Mouse (Mus musculus) cerebellum, adult 11-12 months (tissue): ENCODE measurements around the gene Notch1.

ENCODE experiments used
- DNase-seq: peaks from one replicate; pipeline ENCODE4 v3.0.0; 2022

Gene Notch1

DNA sequence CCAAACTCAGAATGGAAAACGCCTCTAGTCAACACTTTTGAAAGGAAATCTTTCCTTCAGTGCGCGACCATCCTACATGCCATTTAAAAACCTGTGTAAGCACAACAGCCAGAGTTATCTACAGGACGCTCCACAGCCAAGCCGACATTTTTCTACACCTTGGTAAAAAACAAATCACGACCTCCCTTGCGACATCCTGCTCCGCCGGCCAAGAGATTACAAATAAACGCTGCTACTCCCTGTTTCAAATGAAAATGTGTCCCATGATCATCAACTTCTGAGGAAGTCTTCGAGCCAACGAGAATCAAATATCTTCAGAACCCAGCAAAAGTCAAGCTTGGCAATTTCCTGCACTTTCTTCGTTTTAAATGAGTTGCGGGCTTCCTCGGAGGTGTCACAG, 72.1 kb downstream of the Notch1 start:
- no peak for DNase-seq

DNA sequence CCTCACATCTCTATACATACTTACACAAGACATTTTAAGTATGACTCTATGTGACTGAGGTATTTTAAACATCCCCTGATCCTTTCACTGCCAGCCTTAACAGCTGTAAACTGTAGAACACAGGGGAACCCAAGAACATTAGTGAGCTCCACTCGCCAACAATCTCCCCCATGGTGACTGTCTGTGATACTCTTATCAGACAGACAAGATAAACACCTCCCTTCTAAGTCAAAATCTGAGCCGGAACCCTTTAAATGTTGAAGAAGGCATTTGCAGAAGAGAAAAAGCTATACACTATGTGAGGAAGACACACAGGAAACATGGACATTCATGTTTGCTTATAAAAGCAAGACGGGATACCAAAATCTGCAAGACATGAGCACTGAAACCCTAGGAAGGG, 72.6 kb downstream of the Notch1 start:
- DNase-seq: no peak

DNA sequence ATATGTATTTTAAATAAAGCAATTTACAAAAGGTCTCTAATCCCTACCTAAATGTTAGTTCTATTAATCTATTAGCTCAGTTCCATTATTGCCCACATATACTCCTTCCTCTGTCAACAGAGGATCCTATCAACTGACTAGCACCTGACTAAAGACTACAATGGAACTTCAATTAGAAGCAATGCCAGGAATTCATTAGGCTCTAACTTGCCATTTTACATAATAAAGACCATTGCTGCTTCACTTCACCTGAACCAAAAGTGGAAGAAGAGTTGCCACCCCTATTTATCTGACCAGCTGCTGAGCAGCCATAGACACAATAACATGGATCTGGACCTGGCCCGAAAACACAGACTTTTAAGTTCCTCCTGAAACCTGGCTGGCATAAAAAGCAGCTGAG, 73.6 kb downstream of the Notch1 start:
- DNase-seq: no peak

DNA sequence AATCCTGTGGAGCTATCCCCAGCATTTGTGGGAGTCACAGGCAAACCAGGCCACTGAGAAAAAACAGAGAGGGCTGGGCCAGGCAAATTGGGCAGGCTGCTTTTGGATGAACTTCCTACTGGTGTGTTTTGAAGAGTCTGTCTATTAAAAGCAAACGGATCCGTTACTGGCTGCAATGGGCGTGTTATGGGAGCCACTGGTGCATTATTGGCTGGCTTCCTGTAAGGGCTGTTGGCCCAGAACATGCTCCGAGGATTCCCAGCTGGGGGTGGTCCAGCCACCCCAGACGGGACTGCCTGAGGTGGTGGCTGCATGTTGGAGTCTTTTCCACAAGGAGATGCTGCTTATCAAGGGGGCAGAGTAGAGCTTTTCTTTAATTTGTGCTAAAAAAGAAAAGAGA, 74.8 kb downstream of the Notch1 start:
- peak; percentile 31 for DNase-seq

DNA sequence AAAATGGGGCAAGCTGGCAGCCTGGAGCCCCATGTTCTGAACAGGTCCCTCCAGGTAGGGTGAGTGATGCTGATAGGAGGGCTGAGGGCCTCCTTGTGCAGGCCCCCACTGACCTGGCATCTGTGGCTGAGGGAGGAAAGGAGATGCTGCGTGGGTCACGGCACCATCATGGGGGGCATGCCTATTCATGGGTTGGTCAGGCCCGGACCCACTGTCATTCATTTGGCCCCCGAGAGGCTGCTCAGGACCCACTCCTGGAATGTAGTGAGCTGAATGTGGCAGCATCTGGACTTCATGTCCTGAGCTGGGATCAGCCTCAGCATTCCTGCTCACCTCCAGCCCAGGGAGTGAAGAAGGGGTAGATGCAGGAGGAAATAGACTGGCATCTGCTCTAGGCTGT, 75.2 kb downstream of the Notch1 start:
- DNase-seq: peak; percentile 25

DNA sequence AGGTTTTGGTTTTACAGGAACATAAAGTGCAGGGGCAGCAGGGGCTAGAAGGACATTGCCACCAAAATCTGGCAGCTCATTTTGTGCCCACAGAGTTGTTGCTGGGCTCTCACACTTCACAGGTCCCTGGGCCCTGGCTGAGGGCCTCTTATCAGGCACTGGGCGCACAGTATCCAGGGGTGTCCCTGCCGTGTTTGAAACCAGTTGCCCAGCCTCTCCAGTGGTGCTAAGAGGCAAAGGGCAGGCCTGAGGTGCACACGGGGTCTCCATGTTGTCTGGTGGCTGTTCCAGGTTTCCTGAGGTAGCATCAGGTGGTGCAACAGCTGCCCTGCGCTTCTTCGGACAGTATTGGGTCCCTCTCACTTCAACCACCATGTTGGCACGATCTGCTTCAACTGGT, 76.8 kb downstream of the Notch1 start:
- no peak for DNase-seq

DNA sequence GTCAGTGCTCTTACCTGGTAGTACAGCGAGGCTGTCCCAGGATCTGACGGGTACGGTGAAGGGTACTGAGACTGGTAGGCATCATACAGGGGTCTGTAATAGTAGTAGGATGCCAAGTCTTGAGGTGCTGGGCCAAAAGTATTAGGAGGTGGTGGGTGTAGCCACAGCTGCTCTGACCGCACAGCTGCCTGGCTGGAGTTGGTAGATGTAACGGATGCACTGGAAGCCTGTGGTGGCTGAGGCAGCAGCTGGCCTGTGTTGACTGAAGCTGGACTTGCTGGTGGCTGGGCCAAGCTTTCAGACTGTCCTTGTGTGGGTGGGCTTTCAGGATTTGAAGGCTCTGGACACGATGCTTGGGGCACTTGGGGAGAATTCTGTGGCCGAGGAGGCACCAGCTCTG, 78.1 kb downstream of the Notch1 start:
- DNase-seq: no peak

DNA sequence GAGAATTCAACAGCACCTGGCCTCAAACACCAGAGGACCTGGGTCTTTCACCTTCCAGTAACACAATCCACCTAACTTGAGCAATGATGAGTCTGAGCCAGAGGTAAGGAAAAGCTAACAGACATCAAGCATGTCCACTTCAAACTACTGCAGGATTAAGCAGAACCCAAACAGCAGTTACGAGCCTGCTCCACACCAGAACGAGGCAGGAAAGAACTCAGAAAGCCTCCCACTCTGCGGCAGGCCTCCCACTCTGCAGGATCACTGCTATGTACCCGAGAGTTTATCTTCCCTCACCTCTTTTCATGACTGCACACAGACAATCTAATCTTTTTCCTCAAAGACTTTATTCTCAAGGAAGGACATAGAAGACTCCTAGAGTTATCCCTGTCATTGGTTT, 79.2 kb downstream of the Notch1 start:
- DNase-seq: no peak

DNA sequence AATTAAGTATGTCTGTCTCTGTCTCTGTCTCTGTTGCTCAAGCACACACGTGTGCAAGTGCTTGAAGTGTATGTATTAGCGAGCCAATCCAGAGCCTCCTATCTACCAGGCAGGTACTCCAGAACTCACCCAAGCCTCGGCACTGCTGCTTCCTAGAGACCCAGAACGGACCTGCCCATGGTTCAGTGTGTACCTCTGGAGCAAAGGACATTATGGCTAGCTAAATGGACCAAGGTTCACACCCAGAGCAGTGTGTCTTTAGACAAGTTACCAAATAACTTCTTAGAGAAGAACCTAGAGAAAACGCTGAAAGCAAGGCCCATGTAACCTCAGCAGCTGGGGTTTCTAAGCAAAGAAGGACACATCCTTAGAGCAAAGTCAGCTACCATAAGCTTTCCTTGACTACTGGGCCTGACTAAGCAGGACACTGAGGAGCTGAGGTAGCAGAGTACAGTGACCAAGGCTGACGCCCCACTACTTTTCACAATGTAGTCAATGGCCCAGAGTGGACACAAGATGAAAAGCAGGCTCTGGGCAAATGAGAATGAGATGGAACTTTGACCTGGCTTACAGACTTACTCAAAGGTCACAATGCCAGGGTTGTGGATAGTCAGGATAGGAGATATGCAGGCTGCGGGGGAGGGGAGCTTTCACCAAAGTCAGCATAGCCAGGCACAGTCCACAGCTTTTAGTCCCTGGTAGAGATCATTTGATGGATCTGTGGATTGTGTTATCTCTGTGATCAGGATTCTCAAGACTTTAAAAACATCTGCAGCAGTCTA, 81.5 kb downstream of the Notch1 start:
- no peak for DNase-seq

DNA sequence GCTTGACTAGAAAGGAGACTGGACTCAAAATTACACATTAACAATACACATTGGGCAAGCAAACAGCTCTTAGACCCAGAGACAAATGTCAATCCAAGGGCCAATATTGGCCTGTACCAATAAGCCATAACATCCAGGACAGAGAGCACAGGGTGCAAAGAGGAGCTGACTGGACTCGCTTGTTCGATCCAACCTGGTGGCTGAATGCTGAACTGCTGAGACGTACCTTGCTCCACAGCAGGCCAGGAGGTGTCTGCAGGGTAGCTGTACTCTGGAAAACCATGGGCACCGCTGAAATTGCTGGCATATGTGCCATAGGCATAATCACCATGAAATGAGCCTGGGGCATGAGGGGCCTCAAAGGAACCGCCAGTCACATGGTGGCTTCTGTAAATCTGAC, 86.6 kb downstream of the Notch1 start:
- no peak for DNase-seq

DNA sequence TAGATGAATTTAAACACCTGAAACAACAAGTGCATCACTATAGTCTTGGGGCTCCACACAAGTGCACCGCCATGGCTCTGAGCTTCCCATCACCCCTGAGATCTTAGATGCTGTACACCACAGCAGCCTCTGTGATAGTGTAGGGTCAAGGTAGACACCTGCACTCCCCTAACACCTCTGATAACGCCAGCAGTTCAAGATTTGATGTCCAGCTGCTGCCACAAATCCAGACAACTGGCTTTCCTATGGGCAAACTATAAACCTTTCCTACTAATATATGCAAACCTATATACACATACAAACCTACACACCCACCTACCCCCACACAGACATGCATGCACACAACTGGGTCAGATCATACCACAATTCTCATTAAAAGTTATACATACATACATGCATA, 91.9 kb downstream of the Notch1 start:
- no peak for DNase-seq

DNA sequence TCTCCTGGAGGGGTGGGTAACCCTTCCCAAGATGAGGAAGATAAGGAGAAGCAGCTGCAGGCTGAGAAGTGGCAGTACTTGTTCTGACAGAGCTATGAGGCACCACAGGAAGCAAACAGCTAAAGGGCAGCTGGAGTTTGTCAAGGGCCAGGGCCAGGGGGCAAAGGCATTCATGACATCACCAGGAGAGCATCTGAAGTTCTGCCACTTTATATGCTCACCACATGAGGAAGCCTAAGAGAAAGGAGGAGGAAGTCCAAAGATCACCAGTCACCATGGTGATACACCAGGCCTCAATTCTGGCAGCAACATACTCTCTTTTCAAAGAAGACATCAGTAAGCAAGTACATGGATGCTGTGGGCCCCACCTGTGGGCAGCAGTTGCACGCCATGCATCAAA, 93.4 kb downstream of the Notch1 start:
- no peak for DNase-seq

DNA sequence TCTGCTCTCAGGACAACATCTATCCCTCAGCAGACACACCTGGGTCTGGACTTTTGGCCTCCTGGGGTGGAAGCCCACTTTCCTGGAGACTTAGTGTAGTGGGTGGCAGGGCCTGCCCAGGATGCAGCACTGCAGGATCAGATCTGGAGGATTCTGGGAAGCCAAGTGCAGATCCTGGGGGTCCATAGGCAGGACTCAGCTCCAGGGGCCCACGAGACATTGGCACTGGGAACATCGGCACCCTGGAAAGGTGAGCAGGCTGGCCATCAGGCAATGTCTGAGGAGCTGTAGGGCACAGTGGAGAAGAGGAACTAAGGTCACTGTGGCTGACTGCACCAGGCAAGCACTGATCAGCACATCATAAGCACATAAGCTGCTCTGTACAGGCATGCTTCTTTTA, 94.5 kb downstream of the Notch1 start:
- no peak for DNase-seq

DNA sequence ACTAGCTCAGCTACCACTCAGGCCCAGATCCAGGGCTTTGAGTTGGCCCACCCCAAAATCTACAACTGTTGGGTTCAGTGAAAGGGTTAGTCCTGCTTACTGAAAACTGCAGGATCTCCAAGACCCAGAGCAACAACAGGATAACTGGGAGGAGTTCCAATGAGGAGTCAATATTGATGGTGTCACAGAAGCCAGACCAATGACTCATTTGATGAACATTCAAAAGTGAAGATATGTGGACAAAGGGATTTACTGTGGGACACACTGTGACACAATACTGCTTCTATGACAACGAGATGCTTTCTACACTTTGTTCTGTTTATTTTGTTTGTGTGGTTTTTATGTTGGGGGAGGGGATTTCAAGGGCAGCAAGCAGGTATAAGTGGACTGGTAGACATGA, 98.3 kb downstream of the Notch1 start:
- DNase-seq: no peak

DNA sequence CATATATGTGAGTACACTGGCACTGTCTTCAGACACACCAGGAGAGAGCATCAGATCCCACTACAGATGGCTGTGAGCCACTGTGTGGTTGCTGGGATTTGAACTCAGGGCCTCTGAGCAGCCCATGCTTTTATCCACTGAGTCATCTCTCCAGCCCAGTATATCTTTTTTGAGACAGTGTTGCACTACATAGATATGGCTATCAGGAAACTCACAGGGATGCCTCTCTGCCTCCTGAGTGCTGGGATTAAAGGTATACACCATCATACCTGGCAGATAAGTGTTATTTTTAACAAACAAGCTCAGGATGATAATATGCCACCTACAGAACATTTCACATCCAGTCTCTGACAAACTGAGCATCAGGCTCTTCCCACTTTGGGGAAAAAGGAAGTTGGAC, 99.4 kb downstream of the Notch1 start:
- DNase-seq: no peak

DNA sequence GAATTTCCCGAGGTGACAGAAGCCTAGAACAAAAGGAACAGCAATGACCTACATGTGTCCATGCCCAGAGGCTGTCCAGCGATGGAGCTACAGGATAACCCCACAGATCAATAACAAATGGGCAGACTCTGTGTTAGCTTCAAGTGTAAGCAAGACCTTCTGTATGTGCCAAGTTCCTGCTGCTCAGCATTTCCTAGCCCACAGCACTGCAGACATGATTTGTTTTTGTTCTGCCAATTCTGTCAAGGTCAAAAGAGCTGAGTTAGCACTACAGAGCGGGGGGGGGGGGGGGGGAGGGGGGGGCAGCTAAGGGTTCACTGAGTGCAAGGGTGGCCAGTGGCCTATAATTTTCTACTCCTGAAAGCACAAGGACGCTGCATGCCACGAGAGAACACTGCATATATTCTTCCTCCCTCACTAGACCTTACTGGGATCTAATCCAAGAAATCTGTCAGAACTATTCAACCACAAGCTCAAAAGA, 105.5 kb downstream of the Notch1 start:
- no peak for DNase-seq

DNA sequence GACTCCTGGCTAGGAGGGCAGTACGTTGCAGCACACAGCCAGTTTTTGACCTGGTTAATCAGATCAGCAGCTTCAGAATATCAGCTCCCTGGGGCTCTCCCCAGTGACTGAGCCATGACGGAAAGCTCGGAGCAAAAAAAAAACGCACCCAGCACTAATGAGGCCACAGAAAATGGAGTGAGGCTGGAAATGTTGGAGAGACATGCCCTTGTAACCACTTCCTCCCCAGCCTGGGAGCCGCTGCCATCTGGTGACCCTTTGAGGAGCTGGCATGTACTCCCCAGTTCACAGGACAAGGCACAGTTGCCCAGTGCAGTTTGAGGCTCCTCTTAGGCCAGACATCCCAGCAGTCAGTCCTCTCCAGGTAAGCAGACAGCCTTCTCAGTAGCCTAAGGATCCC, 106.4 kb downstream of the Notch1 start:
- DNase-seq: peak; percentile 69

DNA sequence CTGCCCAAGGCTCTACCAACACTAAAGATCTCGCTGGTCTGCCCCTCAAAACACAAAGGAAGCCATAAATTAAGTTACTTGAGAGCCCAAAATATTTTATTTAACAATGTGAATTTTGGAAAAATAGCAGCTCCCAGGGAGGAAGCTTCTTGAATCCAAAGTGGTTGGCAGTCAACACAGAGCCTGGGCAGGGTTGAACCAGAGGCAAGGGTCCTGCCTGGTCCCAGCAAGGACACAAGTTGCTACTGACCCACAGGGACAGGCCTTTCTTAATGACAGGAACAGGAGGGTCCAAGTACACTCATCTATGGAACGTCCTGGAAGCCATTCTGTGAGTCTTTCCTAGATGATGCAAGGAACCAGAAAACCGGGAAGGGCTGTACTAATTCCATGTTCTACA, 107.1 kb downstream of the Notch1 start:
- DNase-seq: no peak

DNA sequence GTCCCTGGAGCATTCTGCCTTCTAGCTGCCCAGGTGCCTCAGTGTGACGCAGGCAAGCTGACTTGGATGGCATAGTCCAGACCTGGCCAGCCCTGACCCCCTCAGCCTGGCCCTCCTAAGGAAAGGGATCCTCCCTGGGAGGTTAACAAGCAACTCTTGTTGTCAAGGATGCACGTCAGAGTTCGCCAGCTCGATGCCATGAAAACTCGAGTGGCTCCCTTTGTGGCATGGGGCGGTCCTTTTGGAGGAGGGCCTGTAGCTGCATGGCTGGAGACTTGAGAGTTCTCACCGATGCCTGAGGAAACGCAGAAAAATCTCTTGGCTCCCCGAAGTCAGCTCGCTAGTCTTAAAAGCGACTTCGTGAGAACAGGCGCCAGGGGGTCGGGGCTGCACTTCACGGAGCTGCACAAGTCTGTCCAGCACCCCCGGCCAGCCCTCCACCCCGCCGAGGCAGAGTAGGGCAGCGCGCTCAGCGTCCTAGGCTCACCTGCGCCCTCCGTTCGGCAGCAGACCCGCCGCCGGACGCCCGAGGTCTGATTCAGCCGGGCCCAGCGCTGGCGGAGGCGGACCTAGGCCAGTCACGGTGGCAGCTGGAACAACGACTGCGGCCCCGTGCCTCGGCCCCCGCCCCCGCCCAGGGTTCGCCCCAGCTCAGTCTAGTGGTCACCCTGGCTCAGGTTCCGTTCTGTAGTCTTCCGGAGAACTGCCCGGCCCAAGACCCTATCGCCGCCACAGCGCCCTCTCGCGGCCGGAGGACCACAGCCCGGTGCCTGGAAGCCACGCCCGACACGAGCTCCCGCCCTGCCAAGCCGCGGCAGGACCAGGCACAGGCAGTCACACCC, 107.7 kb downstream of the Notch1 start, which contains the start of gene Inpp5e:
Gene Inpp5e, minus strand, starts transcription at position 689 of the 842 bp plus-strand sequence.
- DNase-seq: peak; percentile 95
